Mouse (Mus musculus) liver, embryonic 13.5 days (tissue): Measurements from ENCODE around the gene Sgcb. TPM values are rescaled to one million over a fixed set of nuclear protein-coding genes. Genes with fewer than 3 reads are reported as not detected.
"Not testable (repeated sequence)": the region's sequence is repeated elsewhere in the genome, so short reads cannot be mapped to it uniquely, and the experiment has no call there.

Experiments used
- ATAC-seq: fragments of 200-750 bp; cut with Nextera tagmentation; 2 replicates; pipeline ENCODE4 v1.8.0; 2017; ENCODE audit warnings: low read depth, mild to moderate bottlenecking, moderate number of reproducible peaks, moderate library complexity
- DNase-seq: peaks from one replicate; pipeline ENCODE4 v3.0.0; 2022
- H3K27ac ChIP-seq: fragments of 300-500 bp; sonication (generic); 2 replicates; pipeline ENCODE4 v1.5.1; 2015; ENCODE audit warnings: moderate library complexity, mild to moderate bottlenecking, inconsistent platforms
- H3K27me3 ChIP-seq: fragments of 300-500 bp; sonication (generic); 2 replicates; pipeline ENCODE4 v1.6.1; 2015; ENCODE audit warnings: mild to moderate bottlenecking, inconsistent platforms
- H3K36me3 ChIP-seq: fragments of 300-500 bp; sonication (generic); 2 replicates; pipeline ENCODE4 v1.6.1; 2015; ENCODE audit warnings: mild to moderate bottlenecking, inconsistent platforms
- H3K4me1 ChIP-seq: fragments of 300-500 bp; sonication (generic); replicated peaks from 2 replicates; pipeline ENCODE4 v1.6.1; 2015; ENCODE audit warnings: inconsistent platforms
- H3K4me2 ChIP-seq: fragments of 300-500 bp; sonication (generic); 2 replicates; pipeline ENCODE4 v1.6.1; 2015; ENCODE audit warnings: inconsistent platforms, mild to moderate bottlenecking, moderate library complexity
- H3K4me3 ChIP-seq: fragments of 300-500 bp; sonication (generic); replicated peaks from 2 replicates; pipeline ENCODE4 v1.5.1; 2015; ENCODE audit warnings: mild to moderate bottlenecking, inconsistent platforms
- H3K9ac ChIP-seq: fragments of 300-500 bp; sonication (generic); 2 replicates; pipeline ENCODE4 v1.6.1; 2015; ENCODE audit warnings: mild to moderate bottlenecking, inconsistent platforms
- H3K9me3 ChIP-seq: fragments of 300-500 bp; sonication (generic); replicated peaks from 2 replicates; pipeline ENCODE4 v1.6.1; 2016; ENCODE audit warnings: inconsistent platforms
- WGBS: fragments of 180-500 bp; shearing (Covaris S2); methylation state at CpG from one replicate; pipeline ENCODE4 v1.1.7; 2015; ENCODE audit not compliant: insufficient replicate concordance; 5-methylcytosine and 5-hydroxymethylcytosine counted together
- polyA plus RNA-seq: library from polyadenylated mRNA; unstranded; fragments of >200 nt; fragmentation: Nextera tagmentation; extraction: Ambion mirVana; gene quantifications from 2 replicates; pipeline ENCODE4 v1.2.1, GENCODE M21; 2015

Gene Sgcb
- polyA plus RNA-seq, 1 experiment from 2014 or later: 2.8 TPM

GRCm38 (mm10) chr5:73602865-73603264 is 44.7 kb downstream of the Sgcb start:
- Histone ChIP-seq H3K9me3 (no peaks in the 10 kb centered on the region), H3K27me3 (no peaks in the 10 kb centered on the region), H3K4me1 (no peaks in the 10 kb centered on the region), H3K4me2 (no peak overlapping the region), H3K36me3 (no peaks in the 10 kb centered on the region), H3K4me3 (no peak overlapping the region), H3K27ac (no peak overlapping the region), H3K9ac (no peak overlapping the region)
- ATAC-seq: no peak
- 46% methylated on average over 3 of the region's 3 CpGs for WGBS
- DNase-seq: no peak

- no peak for ATAC-seq
- H3K27me3 ChIP-seq: no peaks in the 10 kb centered on the region
- no peaks in the 10 kb centered on the region for H3K36me3 ChIP-seq
- no peak overlapping the region for H3K27ac ChIP-seq
- H3K4me1 ChIP-seq: no peaks in the 10 kb centered on the region
- no peak overlapping the region for H3K4me2 ChIP-seq
- no peak overlapping the region for H3K4me3 ChIP-seq
- 73% methylated on average over 8 of the region's 8 CpGs for WGBS
- DNase-seq: no peak
- no peak overlapping the region for H3K9ac ChIP-seq
- no peaks in the 10 kb centered on the region for H3K9me3 ChIP-seq
Observed at GRCm38 (mm10) chr5:73601361-73601763, 46.2 kb downstream of the Sgcb start.

GRCm38 (mm10) chr5:73599991-73600390 is 47.6 kb downstream of the Sgcb start:
- DNase-seq: no peak
- H3K4me2 ChIP-seq: no peak overlapping the region
- no peaks in the 10 kb centered on the region for H3K9me3 ChIP-seq
- no peaks in the 10 kb centered on the region for H3K36me3 ChIP-seq
- ATAC-seq: no peak
- no peaks in the 10 kb centered on the region for H3K27me3 ChIP-seq
- H3K27ac ChIP-seq: no peak overlapping the region
- no peak overlapping the region for H3K9ac ChIP-seq
- no peak overlapping the region for H3K4me3 ChIP-seq
- no peaks in the 10 kb centered on the region for H3K4me1 ChIP-seq
- 66% methylated on average over 2 of the region's 2 CpGs for WGBS

GRCm38 (mm10) chr5:73598943-73599695 is 48.5 kb downstream of the Sgcb start:
- no peaks in the 10 kb centered on the region for H3K36me3 ChIP-seq
- no peak for ATAC-seq
- no peaks in the 10 kb centered on the region for H3K4me1 ChIP-seq
- 50% methylated on average over 5 of the region's 5 CpGs for WGBS
- H3K9me3 ChIP-seq: no peaks in the 10 kb centered on the region
- no peak overlapping the region for H3K27ac ChIP-seq
- no peaks in the 10 kb centered on the region for H3K27me3 ChIP-seq
- H3K4me2 ChIP-seq: no peak overlapping the region
- H3K9ac ChIP-seq: no peak overlapping the region
- no peak overlapping the region for H3K4me3 ChIP-seq
- no peak for DNase-seq

GRCm38 (mm10) chr5:73587119-73587518 is 60.5 kb downstream of the Sgcb start:
- 69% methylated on average over 3 of the region's 3 CpGs for WGBS
- H3K27me3 ChIP-seq: no peaks in the 10 kb centered on the region

GRCm38 (mm10) chr5:73586597-73586996 is 61.0 kb downstream of the Sgcb start:
- Histone ChIP-seq H3K27me3 (no peaks in the 10 kb centered on the region), H3K36me3 (no peaks in the 10 kb centered on the region), H3K27ac (no peak overlapping the region), H3K9me3 (no peaks in the 10 kb centered on the region), H3K9ac (no peak overlapping the region), H3K4me3 (no peak overlapping the region), H3K4me1 (no peaks in the 10 kb centered on the region), H3K4me2 (no peak overlapping the region)
- no peak for DNase-seq
- no peak for ATAC-seq
- 63% methylated on average over 4 of the region's 4 CpGs for WGBS

More at GRCm38 (mm10) chr5:73587119-73587518, 60.5 kb downstream of the Sgcb start:
- Histone ChIP-seq H3K9ac (no peak overlapping the region), H3K4me1 (no peaks in the 10 kb centered on the region), H3K4me3 (no peak overlapping the region), H3K9me3 (no peaks in the 10 kb centered on the region), H3K36me3 (no peaks in the 10 kb centered on the region), H3K4me2 (no peak overlapping the region), H3K27ac (no peak overlapping the region)
- no peak for DNase-seq
- ATAC-seq: no peak

GRCm38 (mm10) chr5:73585212-73586115 is 62.1 kb downstream of the Sgcb start:
- H3K36me3 ChIP-seq: no peaks in the 10 kb centered on the region
- no peaks in the 10 kb centered on the region for H3K9me3 ChIP-seq
- no peak overlapping the region for H3K9ac ChIP-seq
- no peak overlapping the region for H3K4me3 ChIP-seq
- H3K27me3 ChIP-seq: no peaks in the 10 kb centered on the region
- no peak for DNase-seq
- no peaks in the 10 kb centered on the region for H3K4me1 ChIP-seq
- 33% methylated on average over 7 of the region's 7 CpGs for WGBS
- no peak overlapping the region for H3K27ac ChIP-seq
- H3K4me2 ChIP-seq: no peak overlapping the region
- no peak for ATAC-seq

- H3K9me3 ChIP-seq, DNase-seq: not testable (repeated sequence)
- WGBS: 55% methylated on average over 6 of the region's 6 CpGs
Observed at GRCm38 (mm10) chr5:73584011-73584410, 63.6 kb downstream of the Sgcb start.

More at GRCm38 (mm10) chr5:73584011-73584410, 63.6 kb downstream of the Sgcb start:
- not testable (repeated sequence) for H3K36me3 ChIP-seq, H3K4me3 ChIP-seq, H3K4me1 ChIP-seq, H3K4me2 ChIP-seq, H3K27me3 ChIP-seq, ATAC-seq, H3K9ac ChIP-seq, H3K27ac ChIP-seq

Other genes with a start within 250 kb of the Sgcb start
- not detected in 2 replicates for gene Cwh43, start 241.7 kb downstream of the Sgcb start, polyA plus RNA-seq
- gene Dcun1d4, start 166.8 kb downstream of the Sgcb start, polyA plus RNA-seq: 2.9 and 5.4 TPM in 2 replicates
- gene Lrrc66, start 15.3 kb downstream of the Sgcb start, polyA plus RNA-seq: 0.21 and 0.25 TPM in 2 replicates
- not detected in 2 replicates for gene Spata18, start 3.6 kb upstream of the Sgcb start, polyA plus RNA-seq